10 mouse cellular contexts compared by ENCODE assay signal in the genomic region with DNA sequence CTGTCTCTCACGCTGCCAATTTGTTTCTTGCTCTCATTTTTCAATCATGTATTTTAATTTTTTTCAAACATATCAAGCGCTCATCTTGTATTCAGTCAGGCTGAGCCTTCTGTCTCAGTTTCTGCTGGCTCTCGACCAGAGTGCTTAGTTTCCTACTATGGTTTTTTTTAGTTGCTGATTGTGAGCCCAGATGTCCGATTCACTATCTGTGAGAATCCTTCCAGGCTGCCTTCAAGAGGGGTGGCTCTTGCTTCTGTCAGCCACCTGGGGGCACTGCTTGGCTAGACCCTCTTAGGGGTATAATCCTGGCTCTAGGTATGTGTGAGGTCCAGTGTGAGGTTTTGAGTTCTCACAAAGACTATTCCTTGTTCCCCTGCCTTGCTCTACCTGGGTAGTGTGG. TPM values are rescaled to one million over a fixed set of nuclear protein-coding genes. Genes with fewer than 3 reads are reported as not detected.
DNase-seq lines count a peak whose midpoint lies in the region; ATAC-seq and TF ChIP-seq lines count a peak whose summit lies in the region.
"Had no signal": no experiment of that assay in that cellular context is flagged by ENCODE, and none has a peak within 500 bp of the region (broad histone marks: within the 10 kb centered on the region; RNA-seq: fewer than 3 reads in every experiment).

No protein-coding gene starts in this region.

- intact Hi-C loops in heart, postnatal 36 days (cut with DNase I): no loop called here

- no peaks in the 10 kb centered on the region for H3K4me1 ChIP-seq in hindbrain, embryonic 15.5 days (replicated peaks)
- peaks cover 6% of the 10 kb centered on the region; the same call in 1 of the 2 replicates for H3K4me1 ChIP-seq in hindbrain, embryonic 13.5 days (replicated peaks)

- H3K27ac ChIP-seq in hindbrain, embryonic 15.5 days (replicated peaks): 0 out of 2 replicates have a peak overlapping the region, but pooled peaks have one; percentile 4
- no peak overlapping the region for H3K27ac ChIP-seq in hindbrain, embryonic 13.5 days
- peak overlapping the region; percentile 87 for H3K27ac ChIP-seq in layer of hippocampus, adult 2 months
- H3K27ac ChIP-seq: macrophage had no signal

- H3K9ac ChIP-seq in hindbrain, embryonic 15.5 days: no peak overlapping the region
- no peak overlapping the region for H3K9ac ChIP-seq in hindbrain, embryonic 13.5 days

- H3K9me3 ChIP-seq in hindbrain, embryonic 15.5 days: no peaks in the 10 kb centered on the region
- H3K9me3 ChIP-seq in hindbrain, embryonic 13.5 days: no peaks in the 10 kb centered on the region
- H3K9me3 ChIP-seq: G1E had no signal

- TF ChIP-seq CTCF in layer of hippocampus, adult 2 months (conservative IDR thresholded peaks at IDR 0.05): peak; percentile 67

- H3K27me3 ChIP-seq in hindbrain, embryonic 15.5 days: no peaks in the 10 kb centered on the region
- H3K27me3 ChIP-seq in hindbrain, embryonic 13.5 days: no peaks in the 10 kb centered on the region

- no peak overlapping the region for H3K4me3 ChIP-seq in hindbrain, embryonic 15.5 days
- H3K4me3 ChIP-seq in hindbrain, embryonic 13.5 days: no peak overlapping the region
- H3K4me3 ChIP-seq in layer of hippocampus, adult 2 months: no peak overlapping the region

- no peaks in the 10 kb centered on the region for H3K36me3 ChIP-seq in hindbrain, embryonic 15.5 days
- peaks cover 20% of the 10 kb centered on the region for H3K36me3 ChIP-seq in hindbrain, embryonic 13.5 days
- H3K36me3 ChIP-seq: G1E had no signal

- peak; percentile 87 for DNase-seq in cerebellum, adult 9-10 months
- DNase-seq in layer of hippocampus, adult 2 months (ENCODE audit: low spot score in 2 of 2): peak; percentile 72 to 88
- DNase-seq in right cerebral cortex, adult 18-20 months: peak; percentile 82
- no peak for DNase-seq in spleen, postnatal 14 days (ENCODE audit: low spot score in 2 of 2)
- DNase-seq in heart, postnatal 36 days: no peak
- no peak for DNase-seq in ovary, postnatal 14 days (ENCODE audit: low spot score)

- ATAC-seq in hindbrain, embryonic 15.5 days (ENCODE audit: low FRiP score, low read depth): no peak
- no peak for ATAC-seq in hindbrain, embryonic 13.5 days (ENCODE audit: low FRiP score)

- 64% methylated on average over 4 of the region's 4 CpGs for WGBS in hindbrain, embryonic 15.5 days
- 78% methylated on average over 4 of the region's 4 CpGs for WGBS in hindbrain, embryonic 13.5 days

- no peak overlapping the region for H3K4me2 ChIP-seq in hindbrain, embryonic 15.5 days
- no peak overlapping the region for H3K4me2 ChIP-seq in hindbrain, embryonic 13.5 days

RNA-seq across cellular contexts. Expression of gene Faap20, which starts 46.4 kb away (rescaled TPM):
- polyA plus RNA-seq in hindbrain, embryonic 15.5 days (2015; fragmentation: Nextera tagmentation; extraction: Ambion mirVana): 73.8 and 75.7 TPM in 2 replicates
- 78.8 and 84.8 TPM in 2 replicates for polyA plus RNA-seq in hindbrain, embryonic 13.5 days (2015; fragmentation: Nextera tagmentation; extraction: Ambion mirVana)
- total RNA-seq in layer of hippocampus, adult 2 months (2021): 10 to 100 TPM; 29.2 to 34.3 TPM
- total RNA-seq in heart, postnatal 36 days (2021): 10 to 100 TPM; 14.5 to 18.3 TPM

Comparison
In these comparisons a context has a peak if more than half of its experiments do, and no peak if none do; other contexts are left out.
1. DNase-seq: peak in cerebellum, adult 9-10 months (single experiment), layer of hippocampus, adult 2 months (2 of 2) and right cerebral cortex, adult 18-20 months (single experiment); none in spleen, postnatal 14 days (0 of 2), heart, postnatal 36 days (0 of 2) and ovary, postnatal 14 days (single experiment).